Comparison of ENCODE assay signal across 25 mouse cellular contexts in genomic region chr11:48827926-48828325, GRCm38 (mm10). TPM values are rescaled to one million over a fixed set of nuclear protein-coding genes. Genes with fewer than 3 reads are reported as not detected.
DNase-seq lines count a peak whose midpoint lies in the region; ATAC-seq and TF ChIP-seq lines count a peak whose summit lies in the region.
"Had no signal": no experiment of that assay in that cellular context is flagged by ENCODE, and none has a peak within 500 bp of the region (broad histone marks: within the 10 kb centered on the region; RNA-seq: fewer than 3 reads in every experiment).

No protein-coding gene starts in this region.

- DNase-seq in layer of hippocampus, adult 2 months (ENCODE audit: low spot score in 2 of 2): no peak
- DNase-seq in layer of hippocampus, postnatal 25 days (ENCODE audit: extremely low spot score in 1 of 2, low spot score in 1 of 2): no peak
- DNase-seq in testis, postnatal 14 days (ENCODE audit: low spot score): peak; percentile 56
- DNase-seq in testis, postnatal 10 days (ENCODE audit: low spot score): no peak
- peak; percentile 69 for DNase-seq in ZHBTc4 (ENCODE audit: low read depth, low spot score)
- DNase-seq: adrenal gland, adult 2 months; adrenal gland, postnatal 14 days; B cell, adult 2 months; cerebellum, adult 11 months; cerebellum, adult 8-10 months; cerebellum, postnatal 14 days; gastrocnemius, postnatal 10 days; gastrocnemius, postnatal 36 days; heart, adult 2 months; heart, postnatal 14 days; heart, postnatal 4 days had no signal

- TF ChIP-seq CTCF in layer of hippocampus, adult 2 months (conservative IDR thresholded peaks at IDR 0.05): no peak

- ATAC-seq in megakaryocyte, adult 5-6 weeks (ENCODE audit: poor library complexity, severe bottlenecking): no peak
- ATAC-seq: forebrain, embryonic 13.5 days; forebrain, embryonic 16.5 days; hindbrain, postnatal 0 days; inflammation-experienced regulatory T-cells, adult 6 months had no signal

- H3K27ac ChIP-seq in layer of hippocampus, adult 2 months: peak overlapping the region; percentile 55
- H3K27ac ChIP-seq: forebrain, embryonic 10.5 days; forebrain, embryonic 13.5 days; heart, adult 2 months; heart, embryonic 10.5 days; heart, embryonic 13.5 days; hindbrain, embryonic 14.5 days; hindbrain, postnatal 0 days had no signal

- no peak overlapping the region for H3K4me3 ChIP-seq in layer of hippocampus, adult 2 months
- H3K4me3 ChIP-seq: heart, adult 2 months had no signal

RNA-seq across cellular contexts. Expression of gene Gm12184, which starts 1.5 kb away (rescaled TPM):
- total RNA-seq in layer of hippocampus, adult 2 months (2021): 1 to 10 TPM in 1 of 2 experiments, under 1 TPM in 1; 0.79 to 1.3 TPM
- 1 to 10 TPM in 1 of 2 experiments, under 1 TPM in 1; 0.66 to 2.3 TPM for total RNA-seq in layer of hippocampus, postnatal 25 days (2021)
- total RNA-seq in megakaryocyte, adult 5-6 weeks (2015): 6.1 and 8.5 TPM in 2 replicates
- total RNA-seq in megakaryocyte, adult 5-6 weeks (2017): 4.6 and 12.1 TPM in 2 replicates

RNA-seq across cellular contexts. Expression of gene Trim7, which starts 2.0 kb away (rescaled TPM):
- 1 to 10 TPM; 2.6 to 2.8 TPM for total RNA-seq in layer of hippocampus, adult 2 months (2021)
- 1 to 10 TPM; 1.6 to 2.1 TPM for total RNA-seq in layer of hippocampus, postnatal 25 days (2021)
- 0.51 and 0.68 TPM in 2 replicates for total RNA-seq in megakaryocyte, adult 5-6 weeks (2015)
- total RNA-seq in megakaryocyte, adult 5-6 weeks (2017): 0.18 and 0.57 TPM in 2 replicates

RNA-seq across cellular contexts. Expression of gene Trim41, which starts 10.8 kb away (rescaled TPM):
- 10 to 100 TPM; 56.8 to 61.5 TPM for total RNA-seq in layer of hippocampus, adult 2 months (2021)
- total RNA-seq in layer of hippocampus, postnatal 25 days (2021): 10 to 100 TPM; 50.1 to 50.4 TPM
- total RNA-seq in megakaryocyte, adult 5-6 weeks (2015): 11.8 and 13.6 TPM in 2 replicates
- 39.2 and 43.7 TPM in 2 replicates for total RNA-seq in megakaryocyte, adult 5-6 weeks (2017)

RNA-seq across cellular contexts. Expression of gene Rack1, which starts 27.8 kb away (rescaled TPM):
- 100 to 1,000 TPM; 226 to 240 TPM for total RNA-seq in layer of hippocampus, adult 2 months (2021)
- 100 to 1,000 TPM; 227 to 260 TPM for total RNA-seq in layer of hippocampus, postnatal 25 days (2021)
- total RNA-seq in megakaryocyte, adult 5-6 weeks (2015): 1,656 and 1,714 TPM in 2 replicates
- total RNA-seq in megakaryocyte, adult 5-6 weeks (2017): 910 and 1,013 TPM in 2 replicates

RNA-seq across cellular contexts. Expression of gene Irgm1, which starts 43.6 kb away (rescaled TPM):
- total RNA-seq in layer of hippocampus, adult 2 months (2021): 1 to 10 TPM; 3.6 to 4.3 TPM
- total RNA-seq in layer of hippocampus, postnatal 25 days (2021): 1 to 10 TPM; 4.4 TPM
- 59.0 and 67.2 TPM in 2 replicates for total RNA-seq in megakaryocyte, adult 5-6 weeks (2015)
- 54.1 and 62.0 TPM in 2 replicates for total RNA-seq in megakaryocyte, adult 5-6 weeks (2017)

Comparison
In these comparisons a context has a peak if more than half of its experiments do, and no peak if none do; other contexts are left out.
1. DNase-seq: peak in testis, postnatal 14 days (single experiment) and ZHBTc4 (single experiment); none in layer of hippocampus, adult 2 months (0 of 2), layer of hippocampus, postnatal 25 days (0 of 2) and testis, postnatal 10 days (single experiment).